Mouse (Mus musculus) cortical plate, adult 2 months (tissue): Measurements from ENCODE around the gene Slc22a5.

Source experiments
- CTCF ChIP-seq: fragments of 200-500 bp; IDR thresholded peaks from 2 replicates; pipeline ENCODE4 v1.5.1; 2011; ENCODE audit warnings: mild to moderate bottlenecking, control low read depth, low read length; ENCODE audit not compliant: insufficient read depth; ENCODE audit errors: extremely low read depth
- POLR2A ChIP-seq: fragments of 200-500 bp; IDR thresholded peaks from 2 replicates; pipeline ENCODE4 v1.6.1; 2011; ENCODE audit warnings: mild to moderate bottlenecking, low read length, control low read depth; ENCODE audit not compliant: insufficient read depth; ENCODE audit errors: extremely low read depth

DNA sequence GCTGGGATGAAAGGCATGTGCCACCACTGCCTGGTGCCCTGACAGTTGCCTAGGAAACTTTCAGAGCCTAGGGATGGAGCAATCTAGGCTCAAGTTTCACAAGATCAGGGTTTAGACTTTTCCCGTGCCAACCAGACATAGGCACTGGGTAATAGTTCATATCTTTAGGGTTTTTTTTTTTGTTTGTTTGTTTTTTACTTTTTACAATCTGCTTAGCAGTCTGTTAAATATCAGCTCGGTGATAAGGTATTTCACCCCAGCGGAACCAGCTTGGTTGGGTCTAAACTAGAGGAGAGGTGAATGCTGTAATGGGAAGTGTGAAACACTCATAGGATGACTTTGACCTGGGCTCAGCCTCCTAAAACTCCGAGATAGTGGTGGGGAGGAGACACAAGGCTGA lies 19.6 kb upstream of the Slc22a5 start:
- TF ChIP-seq POLR2A (no peak), CTCF (no peak)
